Comparison of ENCODE assay signal across 12 mouse cellular contexts in genomic region chr8:70879500-70879899, GRCm38 (mm10). TPM values are rescaled to one million over a fixed set of nuclear protein-coding genes. Genes with fewer than 3 reads are reported as not detected.
DNase-seq lines count a peak whose midpoint lies in the region; ATAC-seq and TF ChIP-seq lines count a peak whose summit lies in the region.
"Had no signal": no experiment of that assay in that cellular context is flagged by ENCODE, and none has a peak within 500 bp of the region (broad histone marks: within the 10 kb centered on the region; RNA-seq: fewer than 3 reads in every experiment).

No protein-coding gene starts in this region.

- 46% methylated on average over 4 of the region's 4 CpGs for WGBS in embryonic facial prominence, embryonic 10.5 days
- WGBS in kidney, embryonic 15.5 days = 58% methylated on average over 4 of the region's 4 CpGs

- no peak overlapping the region for H3K4me2 ChIP-seq in kidney, embryonic 15.5 days
- H3K4me2 ChIP-seq: neural tube, embryonic 13.5 days had no signal

- no peak overlapping the region for H3K4me3 ChIP-seq in gastrocnemius, adult 2 months
- 0 out of 2 replicates have a peak overlapping the region, but pooled peaks have one; percentile 61 for H3K4me3 ChIP-seq in E14TG2a.4 (replicated peaks; ENCODE audit: low read length)
- no peak overlapping the region for H3K4me3 ChIP-seq in embryonic facial prominence, embryonic 10.5 days
- H3K4me3 ChIP-seq in kidney, embryonic 15.5 days (replicated peaks) = no peak overlapping the region
- H3K4me3 ChIP-seq: neural tube, embryonic 13.5 days had no signal

- H3K27ac ChIP-seq in gastrocnemius, adult 2 months = no peak overlapping the region
- H3K27ac ChIP-seq in embryonic facial prominence, embryonic 10.5 days (replicated peaks) = no peak overlapping the region
- H3K27ac ChIP-seq in kidney, embryonic 15.5 days = no peak overlapping the region
- H3K27ac ChIP-seq: neural tube, embryonic 13.5 days had no signal

- intact Hi-C loops in gastrocnemius, adult 2 months (cut with DNase I) = no loop called here

- no peaks in the 10 kb centered on the region for H3K9me3 ChIP-seq in E14TG2a.4 (ENCODE audit: low read length)
- H3K9me3 ChIP-seq in embryonic facial prominence, embryonic 10.5 days = no peaks in the 10 kb centered on the region
- no peaks in the 10 kb centered on the region for H3K9me3 ChIP-seq in kidney, embryonic 15.5 days (replicated peaks)
- H3K9me3 ChIP-seq: neural tube, embryonic 13.5 days had no signal

- ATAC-seq in kidney, embryonic 15.5 days (replicated peaks; ENCODE audit: low FRiP score) = no peak
- ATAC-seq: liver, postnatal 0 days had no signal

- H3K27me3 ChIP-seq in E14TG2a.4 (ENCODE audit: insufficient read depth, low read length) = no peaks in the 10 kb centered on the region
- H3K27me3 ChIP-seq in embryonic facial prominence, embryonic 10.5 days (replicated peaks; ENCODE audit: low read depth, poor library complexity, severe bottlenecking) = 0 out of 2 replicates have a peak, but pooled peaks cover 9% of the 10 kb centered on the region
- no peaks in the 10 kb centered on the region for H3K27me3 ChIP-seq in kidney, embryonic 15.5 days

- no peak overlapping the region for H3K9ac ChIP-seq in kidney, embryonic 15.5 days
- H3K9ac ChIP-seq: liver, postnatal 0 days had no signal

- peak; percentile 14 for DNase-seq in gastrocnemius, adult 2 months
- DNase-seq in gastrocnemius, postnatal 4 days (ENCODE audit: low spot score in 2 of 2) = no peak
- DNase-seq in brain, adult 2 months (ENCODE audit: low read depth, low spot score) = peak; percentile 88
- peak; percentile 10 for DNase-seq in embryonic facial prominence, embryonic 10.5 days (ENCODE audit: low spot score)
- DNase-seq in kidney, postnatal 4 days = no peak
- DNase-seq: liver, postnatal 0 days; lung, postnatal 4 days; right cerebral cortex, adult 18-20 months had no signal

- no peaks in the 10 kb centered on the region for H3K36me3 ChIP-seq in E14TG2a.4 (ENCODE audit: insufficient read depth, low read length)
- no peaks in the 10 kb centered on the region for H3K36me3 ChIP-seq in embryonic facial prominence, embryonic 10.5 days (replicated peaks)
- H3K36me3 ChIP-seq in kidney, embryonic 15.5 days = no peaks in the 10 kb centered on the region
- H3K36me3 ChIP-seq: neural tube, embryonic 13.5 days had no signal

- H3K4me1 ChIP-seq in E14TG2a.4 (replicated peaks; ENCODE audit: low read depth, low read length) = peaks cover 81% of the 10 kb centered on the region
- peaks cover 15% of the 10 kb centered on the region for H3K4me1 ChIP-seq in embryonic facial prominence, embryonic 10.5 days
- peaks cover 10% of the 10 kb centered on the region for H3K4me1 ChIP-seq in kidney, embryonic 15.5 days

- TF ChIP-seq CTCF in gastrocnemius, adult 2 months (IDR thresholded peaks at IDR 0.05) = no peak
- TF ChIP-seq CTCF in E14TG2a.4 (conservative IDR thresholded peaks at IDR 0.05; ENCODE audit: low read length) = no peak

RNA-seq across cellular contexts. Expression of gene Ccdc124, which starts 5.8 kb away (rescaled TPM):
- 10 to 100 TPM; 65.6 to 73.1 TPM for total RNA-seq in gastrocnemius, adult 2 months (2021)
- 10 to 100 TPM; 37.5 to 40.1 TPM for total RNA-seq in gastrocnemius, postnatal 4 days (2021)
- polyA plus RNA-seq in embryonic facial prominence, embryonic 10.5 days (2016; fragmentation: Nextera tagmentation; extraction: Ambion mirVana) = 173 and 179 TPM in 2 replicates
- polyA plus RNA-seq in kidney, embryonic 15.5 days (2015; fragmentation: Nextera tagmentation; extraction: Ambion mirVana) = 115 and 123 TPM in 2 replicates

RNA-seq across cellular contexts. Expression of gene Slc5a5, which starts 13.1 kb away (rescaled TPM):
- not detected for total RNA-seq in gastrocnemius, adult 2 months (2021)
- not detected for total RNA-seq in gastrocnemius, postnatal 4 days (2021)
- 0.30 and 0.40 TPM in 2 replicates for polyA plus RNA-seq in embryonic facial prominence, embryonic 10.5 days (2016; fragmentation: Nextera tagmentation; extraction: Ambion mirVana)
- 0.06 and 0.25 TPM in 2 replicates for polyA plus RNA-seq in kidney, embryonic 15.5 days (2015; fragmentation: Nextera tagmentation; extraction: Ambion mirVana)
- total RNA-seq: heart, adult 18-20 months had no signal
- polyA plus RNA-seq: liver, postnatal 0 days had no signal

RNA-seq across cellular contexts. Expression of gene Kcnn1, which starts 16.4 kb away (rescaled TPM):
- total RNA-seq in gastrocnemius, adult 2 months (2021) = 10 to 100 TPM; 18.1 to 21.5 TPM
- total RNA-seq in gastrocnemius, postnatal 4 days (2021) = 1 to 10 TPM; 1.7 to 1.8 TPM
- polyA plus RNA-seq in embryonic facial prominence, embryonic 10.5 days (2016; fragmentation: Nextera tagmentation; extraction: Ambion mirVana) = 4.7 and 5.1 TPM in 2 replicates
- polyA plus RNA-seq in kidney, embryonic 15.5 days (2015; fragmentation: Nextera tagmentation; extraction: Ambion mirVana) = 2.6 and 2.9 TPM in 2 replicates

RNA-seq across cellular contexts. Expression of gene Rpl18a, which starts 17.7 kb away (rescaled TPM):
- 1,000 to 10,000 TPM in 1 of 2 experiments, 100 to 1,000 TPM in 1; 932 to 1,039 TPM for total RNA-seq in gastrocnemius, adult 2 months (2021)
- total RNA-seq in gastrocnemius, postnatal 4 days (2021) = 1,000 to 10,000 TPM; 1,846 to 1,982 TPM
- 3,888 and 3,901 TPM in 2 replicates for polyA plus RNA-seq in embryonic facial prominence, embryonic 10.5 days (2016; fragmentation: Nextera tagmentation; extraction: Ambion mirVana)
- polyA plus RNA-seq in kidney, embryonic 15.5 days (2015; fragmentation: Nextera tagmentation; extraction: Ambion mirVana) = 4,326 and 4,329 TPM in 2 replicates

RNA-seq across cellular contexts. Expression of gene Map1s, which starts 26.2 kb away (rescaled TPM):
- 10 to 100 TPM; 10.6 to 11.2 TPM for total RNA-seq in gastrocnemius, adult 2 months (2021)
- 10 to 100 TPM; 36.1 to 38.1 TPM for total RNA-seq in gastrocnemius, postnatal 4 days (2021)
- polyA plus RNA-seq in embryonic facial prominence, embryonic 10.5 days (2016; fragmentation: Nextera tagmentation; extraction: Ambion mirVana) = 67.8 and 72.3 TPM in 2 replicates
- polyA plus RNA-seq in kidney, embryonic 15.5 days (2015; fragmentation: Nextera tagmentation; extraction: Ambion mirVana) = 49.7 and 58.9 TPM in 2 replicates

Comparison
In these comparisons a context has a peak if more than half of its experiments do, and no peak if none do; other contexts are left out.
1. DNase-seq: peak in gastrocnemius, adult 2 months (single experiment), brain, adult 2 months (single experiment) and embryonic facial prominence, embryonic 10.5 days (single experiment); none in gastrocnemius, postnatal 4 days (0 of 2) and kidney, postnatal 4 days (0 of 2).
2. RNA of gene Kcnn1, which starts 16.4 kb away (total RNA-seq): 18.1 to 21.5 TPM in gastrocnemius, adult 2 months; 1.7 to 1.8 TPM in gastrocnemius, postnatal 4 days; every median in the first group is over 4 times any median in the second.